Mouse (Mus musculus): ENCODE results near the gene Shisa6.

GRCm38 (mm10) chr11:66426129-66426528, 99.6 kb downstream of the Shisa6 start:
- TF ChIP-seq POLR2A (IDR thresholded peaks at IDR 0.05; ENCODE audit: low read depth, low read length) (no peak), CTCF (IDR thresholded peaks at IDR 0.05; ENCODE audit: extremely low read depth, insufficient read depth, insufficient read length, insufficient replicate concordance) (no peak)

Measured in spleen, adult 2 months (tissue).